Mouse (Mus musculus) c-Kit-positive CD71-positive TER-119-positive erythroid progenitor cells, embryonic 14.5 days (primary cell): ENCODE results near the gene Efcc1.
A peak's percentile ranks its signal among the peaks of the same experiment; 100 is the strongest.

Source experiments
- DNase-seq: peaks from one replicate; pipeline ENCODE4 v3.0.0-alpha.2; 2013; ENCODE audit warnings: low spot score

Gene Efcc1

GRCm38 (mm10) chr6:87730591-87731462 is at the start of gene Efcc1:
Gene Efcc1 (plus strand): TSS chr6:87730869.
- no peak for DNase-seq

- no peak for DNase-seq
Observed at GRCm38 (mm10) chr6:87695947-87696346, 34.7 kb upstream of the Efcc1 start.

GRCm38 (mm10) chr6:87696544-87696943 is 34.1 kb upstream of the Efcc1 start:
- DNase-seq: no peak

- DNase-seq: peak; percentile 51
Observed at GRCm38 (mm10) chr6:87706246-87706645, 24.4 kb upstream of the Efcc1 start.

- DNase-seq: no peak
Observed at GRCm38 (mm10) chr6:87712311-87712710, 18.4 kb upstream of the Efcc1 start.

GRCm38 (mm10) chr6:87714091-87714490 is 16.6 kb upstream of the Efcc1 start:
- DNase-seq: no peak

DNA sequence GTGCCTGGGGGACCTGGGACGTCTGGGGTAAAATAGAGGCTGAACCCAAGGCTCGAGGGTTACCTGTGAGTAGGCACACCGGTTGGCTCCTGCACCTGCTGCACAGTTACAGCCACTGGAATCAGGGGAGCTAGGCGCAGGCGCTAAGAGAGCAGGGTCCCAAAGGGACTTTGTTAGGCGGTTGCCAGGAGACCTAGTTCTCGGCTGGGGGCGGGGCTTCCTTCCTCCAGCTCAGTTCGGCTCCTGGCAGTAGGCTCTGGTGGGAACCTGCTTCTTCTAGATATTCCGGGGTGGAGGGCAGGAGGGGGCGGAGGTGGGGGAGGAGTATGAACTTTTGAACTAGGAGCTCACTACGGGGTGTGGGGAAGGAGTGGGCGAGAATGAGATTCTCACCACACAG is 8.0 kb upstream of the Efcc1 start:
- DNase-seq: no peak

GRCm38 (mm10) chr6:87725267-87725912 is 5.3 kb upstream of the Efcc1 start:
- DNase-seq: no peak

GRCm38 (mm10) chr6:87728102-87728501 is 2.6 kb upstream of the Efcc1 start:
- no peak for DNase-seq

GRCm38 (mm10) chr6:87730141-87730540 is 528 bp upstream of the Efcc1 start:
- DNase-seq: no peak

DNA sequence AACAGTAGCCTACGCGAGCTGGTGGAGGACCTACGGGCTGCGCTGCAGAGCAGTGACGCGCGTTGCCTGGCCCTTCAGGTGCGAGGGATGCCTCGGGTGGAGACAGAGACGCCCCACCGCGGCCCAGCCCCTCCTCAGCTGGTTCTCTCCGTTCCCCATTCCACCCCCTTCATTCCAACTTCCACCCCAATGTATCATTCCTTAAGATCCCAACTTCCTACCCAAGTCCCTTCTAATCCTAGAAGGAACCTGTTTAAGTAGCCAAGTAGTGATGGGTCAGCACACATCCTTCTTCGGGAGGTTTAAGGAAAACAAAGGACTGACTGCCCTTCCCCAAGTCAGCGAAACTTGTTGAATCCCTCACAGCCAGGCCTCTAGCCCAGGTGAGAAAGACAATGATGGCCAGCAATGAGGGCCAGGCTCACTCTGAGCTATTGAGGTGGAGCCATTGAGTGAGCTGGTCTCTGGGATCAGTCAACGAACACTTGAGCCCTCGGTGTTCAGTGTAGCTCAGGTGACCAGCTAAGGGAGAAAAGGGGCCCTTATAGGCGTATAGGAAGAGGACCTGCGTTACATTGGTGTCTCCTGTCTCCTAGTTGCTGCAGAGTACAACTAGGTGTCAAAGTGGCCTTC is 910 bp downstream of the Efcc1 start:
- DNase-seq: no peak

DNA sequence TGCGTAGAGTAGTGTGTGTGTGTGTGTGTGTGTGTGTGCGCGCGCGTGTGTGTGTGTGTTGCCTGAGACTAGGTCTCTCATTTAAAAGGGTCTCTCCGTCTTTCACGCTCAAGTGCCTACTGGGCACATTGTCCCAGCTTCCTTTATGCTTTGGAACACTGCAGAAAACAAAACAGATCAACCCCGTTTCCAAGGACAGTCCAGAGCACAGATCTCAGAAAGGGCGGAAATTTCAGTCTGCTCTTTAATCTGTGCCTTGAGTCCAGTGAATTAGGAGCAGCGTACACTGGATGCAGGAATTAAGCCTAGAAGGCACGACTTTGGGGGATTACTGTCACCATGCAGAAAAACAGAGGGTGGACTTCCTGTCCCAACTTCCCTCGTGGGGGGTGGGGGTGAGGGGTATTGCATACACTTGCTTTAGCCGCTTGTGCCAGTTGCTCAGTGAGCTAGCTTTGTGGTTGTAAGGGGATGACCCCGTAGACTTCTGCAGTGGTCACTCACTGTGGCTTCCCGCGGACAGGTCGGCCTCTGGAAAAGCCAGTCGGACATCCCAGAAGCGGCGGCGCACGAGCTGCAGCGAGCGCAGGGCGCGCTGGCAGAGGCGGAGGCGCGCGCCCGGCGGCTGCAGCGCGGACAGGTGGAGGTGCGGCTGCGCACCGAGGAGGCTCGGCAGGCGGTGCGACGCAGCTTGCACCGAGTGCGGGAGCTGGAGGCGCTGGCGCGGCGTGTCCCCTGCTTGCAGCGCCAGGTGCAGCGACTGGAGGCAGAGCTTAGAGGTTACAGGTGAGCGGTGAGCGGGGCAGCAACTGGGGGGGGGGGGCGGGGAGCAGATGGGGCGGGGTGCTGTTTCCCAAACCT is 1.7 kb downstream of the Efcc1 start:
- no peak for DNase-seq

- no peak for DNase-seq
Observed at GRCm38 (mm10) chr6:87733131-87733930, 2.7 kb downstream of the Efcc1 start.

DNA sequence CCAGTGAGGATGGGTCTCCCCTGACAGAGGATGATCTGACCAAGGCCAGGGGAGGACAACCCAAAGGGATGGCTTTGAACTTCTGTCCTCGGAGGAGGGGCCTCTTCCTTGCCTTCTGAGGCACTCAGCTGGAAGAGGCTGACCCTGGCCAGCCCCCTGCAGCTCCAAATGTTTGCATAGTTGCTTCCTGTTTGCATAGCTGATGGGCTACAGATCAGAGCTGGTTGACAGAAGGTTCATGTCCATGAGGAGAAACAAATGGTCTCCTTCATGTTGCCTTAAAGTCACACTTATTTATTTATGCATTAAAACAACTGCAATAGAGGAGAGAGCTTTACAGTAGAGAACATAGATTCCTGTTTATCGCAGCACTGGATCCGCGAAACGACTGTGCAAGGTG is 3.5 kb downstream of the Efcc1 start:
- no peak for DNase-seq

GRCm38 (mm10) chr6:87736923-87737322 is 6.3 kb downstream of the Efcc1 start:
- no peak for DNase-seq

DNA sequence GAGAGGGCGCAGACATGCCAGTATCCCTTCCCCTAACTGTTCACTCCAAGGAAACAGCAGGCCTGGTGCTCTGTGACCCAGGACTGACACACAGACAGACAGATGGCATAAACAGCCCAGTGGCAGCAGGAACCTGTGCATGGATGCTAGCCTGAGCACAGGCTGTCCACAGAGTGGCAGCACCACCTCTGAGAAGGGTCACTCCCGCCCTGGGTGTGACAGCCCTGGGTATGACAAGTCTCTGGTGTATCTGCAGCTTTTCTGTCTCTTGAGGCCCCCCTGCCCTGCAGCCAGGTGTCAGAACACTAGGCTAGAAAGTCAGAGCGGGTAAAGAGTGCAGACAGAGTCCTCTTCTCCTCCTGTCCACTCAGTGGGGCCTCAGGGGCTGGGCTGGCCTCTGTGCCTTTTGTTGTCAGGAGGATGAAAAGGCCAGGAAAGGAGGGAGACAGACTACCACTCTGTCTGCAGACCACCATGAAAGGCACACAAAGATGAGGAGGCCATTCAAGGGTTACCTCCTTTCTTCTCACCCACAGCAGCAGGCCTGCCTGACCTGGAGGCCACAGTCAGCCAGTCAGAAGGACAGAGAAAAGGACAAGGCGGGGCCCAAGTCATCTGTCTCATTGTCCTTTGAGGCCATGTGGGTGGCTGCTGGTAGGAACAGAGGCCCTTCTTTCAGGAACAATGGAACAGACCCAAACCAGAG is 7.4 kb downstream of the Efcc1 start:
- no peak for DNase-seq

DNA sequence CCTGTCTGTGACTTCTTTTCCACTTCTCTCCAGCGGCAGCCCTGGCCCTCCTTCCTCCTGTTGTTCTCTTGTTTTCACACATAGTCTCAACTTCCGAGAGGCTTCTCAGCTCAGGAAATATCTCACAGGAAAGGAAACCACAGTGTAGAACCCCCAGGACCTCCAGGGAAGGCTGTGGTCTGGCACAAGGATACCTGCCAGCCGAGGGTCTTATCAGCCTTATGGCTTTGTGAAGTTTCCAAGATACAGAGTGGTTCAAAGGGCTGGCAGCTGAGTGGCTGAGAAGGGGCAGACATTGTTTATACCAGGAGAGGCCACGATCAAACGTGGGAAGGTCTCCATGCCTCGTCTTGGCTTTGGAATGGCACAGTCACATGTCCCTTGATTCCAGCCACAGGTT is 9.2 kb downstream of the Efcc1 start:
- no peak for DNase-seq

DNA sequence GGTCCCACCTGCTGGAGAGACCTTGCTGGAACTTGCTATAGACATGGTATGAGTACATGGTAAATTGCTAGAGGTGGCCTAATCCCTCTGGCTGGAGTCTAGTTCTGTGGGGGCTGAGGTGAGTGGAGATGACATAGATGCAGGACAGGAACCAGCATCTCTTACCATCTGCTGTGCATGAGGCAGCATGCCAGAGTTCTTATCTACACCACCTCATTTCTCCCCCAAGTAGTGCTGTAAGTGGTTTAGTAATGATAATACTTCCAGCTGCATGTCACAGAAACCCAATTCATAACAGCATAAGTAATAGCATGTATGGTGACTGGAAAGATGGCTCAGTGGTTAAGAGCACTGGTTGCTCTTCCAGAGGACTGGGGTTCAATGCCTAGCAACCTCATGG is 9.8 kb downstream of the Efcc1 start:
- peak; percentile 84 for DNase-seq

- DNase-seq: no peak
Observed at GRCm38 (mm10) chr6:87741978-87742377, 11.3 kb downstream of the Efcc1 start.

- DNase-seq: no peak
Observed at GRCm38 (mm10) chr6:87742804-87743203, 12.1 kb downstream of the Efcc1 start.

GRCm38 (mm10) chr6:87743281-87743680 is 12.6 kb downstream of the Efcc1 start:
- DNase-seq: no peak
